Mouse (Mus musculus) kidney, postnatal 25 days (tissue): Measurements from ENCODE around the gene Rps23.
"Not testable (repeated sequence)": the region's sequence is repeated elsewhere in the genome, so short reads cannot be mapped to it uniquely, and the experiment has no call there.

Experiments used
- DNase-seq, 2 experiments: peaks; one replicate each; pipeline ENCODE4 v3.0.0; 2021; ENCODE audit warnings: mixed read lengths in 2 of 2

Gene Rps23

GRCm38 (mm10) chr13:90922751-90923612 lies at the start of gene Rps23:
Rps23 (plus strand) TSS chr13:90922958.
- peak; percentile 94 for DNase-seq

GRCm38 (mm10) chr13:90881727-90882429 lies 40.9 kb upstream of the Rps23 start:
- DNase-seq, result no peak

GRCm38 (mm10) chr13:90885856-90886532 lies 36.8 kb upstream of the Rps23 start:
- DNase-seq, result no peak

- peak; percentile 72 to 76 for DNase-seq
These were observed 36.2 kb upstream of the Rps23 start for GRCm38 (mm10) chr13:90886568-90886983.

GRCm38 (mm10) chr13:90890111-90890510 lies 32.6 kb upstream of the Rps23 start:
- DNase-seq, result no peak

- DNase-seq, result no peak
These were observed 27.9 kb upstream of the Rps23 start for GRCm38 (mm10) chr13:90894819-90895218.

GRCm38 (mm10) chr13:90896098-90896497 lies 26.7 kb upstream of the Rps23 start:
- no peak for DNase-seq

GRCm38 (mm10) chr13:90896821-90897220 lies 25.9 kb upstream of the Rps23 start:
- no peak for DNase-seq

- DNase-seq, result no peak
These were observed 17.6 kb upstream of the Rps23 start, which contains the start of gene Atp6ap1l for GRCm38 (mm10) chr13:90905176-90905575. Atp6ap1l (minus strand) TSS chr13:90905355.

- no peak for DNase-seq
These were observed 15.4 kb upstream of the Rps23 start for GRCm38 (mm10) chr13:90907376-90907775.

- no peak for DNase-seq
These were observed 9.7 kb upstream of the Rps23 start for GRCm38 (mm10) chr13:90912760-90913674.

- DNase-seq, result no peak
These were observed 9.0 kb upstream of the Rps23 start for GRCm38 (mm10) chr13:90913675-90914192.

- DNase-seq, result no peak
These were observed 8.0 kb upstream of the Rps23 start for GRCm38 (mm10) chr13:90914721-90915120.

GRCm38 (mm10) chr13:90923617-90924016 lies 859 bp downstream of the Rps23 start:
- not testable (repeated sequence) for DNase-seq

GRCm38 (mm10) chr13:90924072-90924471 lies 1.3 kb downstream of the Rps23 start:
- DNase-seq, result no peak

- no peak for DNase-seq
These were observed 2.4 kb downstream of the Rps23 start for GRCm38 (mm10) chr13:90925191-90925590.

- no peak for DNase-seq
These were observed 3.5 kb downstream of the Rps23 start for GRCm38 (mm10) chr13:90926125-90926765.

- no peak for DNase-seq
These were observed 4.3 kb downstream of the Rps23 start for GRCm38 (mm10) chr13:90926938-90927633.

- DNase-seq, result not testable (repeated sequence)
These were observed 5.5 kb downstream of the Rps23 start for GRCm38 (mm10) chr13:90928266-90928665.

- peak; percentile 78 to 92 for DNase-seq
These were observed 7.1 kb downstream of the Rps23 start for GRCm38 (mm10) chr13:90929847-90930246.

- no peak for DNase-seq
These were observed 10.5 kb downstream of the Rps23 start for GRCm38 (mm10) chr13:90933256-90933655.
